Mouse (Mus musculus): ENCODE measurements at regions not wholly inside any gene's neighbourhood (a gene's known extent, or its start where the extent isn't known, plus 50 kb on each side); places are given as distances from the start of the nearest gene placed in this dataset.

- no peaks in the 10 kb centered on the region for H3K36me3 ChIP-seq (ENCODE audit: control insufficient read depth, insufficient read depth, low read length)
- H3K4me1 ChIP-seq (ENCODE audit: control insufficient read depth, insufficient read depth, low read length): peaks cover 14% of the 10 kb centered on the region
- no peak overlapping the region for H3K27ac ChIP-seq (ENCODE audit: low read length)
- no peak overlapping the region for H3K9ac ChIP-seq (ENCODE audit: low read depth, low read length)
- no peak overlapping the region for H3K4me2 ChIP-seq (ENCODE audit: low read length)
- H3K9me3 ChIP-seq (replicated peaks; ENCODE audit: control insufficient read depth, low read length, poor library complexity, severe bottlenecking): no peaks in the 10 kb centered on the region
- ATAC-seq: no peak
- H3K27me3 ChIP-seq (ENCODE audit: control insufficient read depth, insufficient read depth, low read depth, low read length): no peaks in the 10 kb centered on the region
- no peak overlapping the region for H3K4me3 ChIP-seq (ENCODE audit: low read depth, low read length)
- 91% methylated on average over 8 of the region's 8 CpGs for WGBS
Observed at GRCm38 (mm10) chr1:41887556-41887955, 808.0 kb upstream of the Pou3f3 start.

- no peaks in the 10 kb centered on the region for H3K27me3 ChIP-seq (ENCODE audit: control insufficient read depth, insufficient read depth, low read depth, low read length)
- H3K4me2 ChIP-seq (ENCODE audit: low read length): no peak overlapping the region
- no peaks in the 10 kb centered on the region for H3K9me3 ChIP-seq (replicated peaks; ENCODE audit: control insufficient read depth, low read length, poor library complexity, severe bottlenecking)
- no peaks in the 10 kb centered on the region for H3K36me3 ChIP-seq (ENCODE audit: control insufficient read depth, insufficient read depth, low read length)
- H3K4me1 ChIP-seq (ENCODE audit: control insufficient read depth, insufficient read depth, low read length): peaks cover 14% of the 10 kb centered on the region
- no peak overlapping the region for H3K4me3 ChIP-seq (ENCODE audit: low read depth, low read length)
- no peak overlapping the region for H3K27ac ChIP-seq (ENCODE audit: low read length)
- ATAC-seq: peak; percentile 33; the same call in 1 of the 2 replicates
- 21% methylated on average over 2 of the region's 2 CpGs for WGBS
- no peak overlapping the region for H3K9ac ChIP-seq (ENCODE audit: low read depth, low read length)
Observed at GRCm38 (mm10) chr1:41888213-41888612, 807.4 kb upstream of the Pou3f3 start.

GRCm38 (mm10) chr1:41888966-41889365 lies 806.6 kb upstream of the Pou3f3 start:
- no peak for ATAC-seq
- H3K4me3 ChIP-seq (ENCODE audit: low read depth, low read length): no peak overlapping the region
- no peak overlapping the region for H3K4me2 ChIP-seq (ENCODE audit: low read length)
- H3K27ac ChIP-seq (ENCODE audit: low read length): no peak overlapping the region
- no peaks in the 10 kb centered on the region for H3K36me3 ChIP-seq (ENCODE audit: control insufficient read depth, insufficient read depth, low read length)
- WGBS: 48% methylated on average over 5 of the region's 5 CpGs
- H3K27me3 ChIP-seq (ENCODE audit: control insufficient read depth, insufficient read depth, low read depth, low read length): no peaks in the 10 kb centered on the region
- H3K4me1 ChIP-seq (ENCODE audit: control insufficient read depth, insufficient read depth, low read length): peaks cover 14% of the 10 kb centered on the region
- H3K9me3 ChIP-seq (replicated peaks; ENCODE audit: control insufficient read depth, low read length, poor library complexity, severe bottlenecking): no peaks in the 10 kb centered on the region
- H3K9ac ChIP-seq (ENCODE audit: low read depth, low read length): no peak overlapping the region

GRCm38 (mm10) chr1:41889940-41890339 lies 805.6 kb upstream of the Pou3f3 start:
- Histone ChIP-seq H3K9ac (ENCODE audit: low read depth, low read length) (no peak overlapping the region), H3K27me3 (ENCODE audit: control insufficient read depth, insufficient read depth, low read depth, low read length) (no peaks in the 10 kb centered on the region), H3K4me3 (ENCODE audit: low read depth, low read length) (no peak overlapping the region), H3K4me2 (ENCODE audit: low read length) (no peak overlapping the region), H3K36me3 (ENCODE audit: control insufficient read depth, insufficient read depth, low read length) (no peaks in the 10 kb centered on the region), H3K4me1 (ENCODE audit: control insufficient read depth, insufficient read depth, low read length) (peaks cover 14% of the 10 kb centered on the region), H3K27ac (ENCODE audit: low read length) (no peak overlapping the region), H3K9me3 (replicated peaks; ENCODE audit: control insufficient read depth, low read length, poor library complexity, severe bottlenecking) (no peaks in the 10 kb centered on the region)
- ATAC-seq: no peak
- WGBS: 49% methylated on average over 6 of the region's 6 CpGs

GRCm38 (mm10) chr1:41890714-41891689 lies 804.6 kb upstream of the Pou3f3 start:
- H3K4me2 ChIP-seq (ENCODE audit: low read length): peak overlapping the region; percentile 50
- no peaks in the 10 kb centered on the region for H3K36me3 ChIP-seq (ENCODE audit: control insufficient read depth, insufficient read depth, low read length)
- H3K27me3 ChIP-seq (ENCODE audit: control insufficient read depth, insufficient read depth, low read depth, low read length): no peaks in the 10 kb centered on the region
- H3K9ac ChIP-seq (ENCODE audit: low read depth, low read length): peak overlapping the region; percentile 53; the same call in 1 of the 2 replicates
- no peak overlapping the region for H3K4me3 ChIP-seq (ENCODE audit: low read depth, low read length)
- peak overlapping the region; percentile 13; the same call in 1 of the 2 replicates for H3K27ac ChIP-seq (ENCODE audit: low read length)
- H3K4me1 ChIP-seq (ENCODE audit: control insufficient read depth, insufficient read depth, low read length): peaks cover 14% of the 10 kb centered on the region
- ATAC-seq: peak; percentile 49
- WGBS: 21% methylated on average over 20 of the region's 20 CpGs
- H3K9me3 ChIP-seq (replicated peaks; ENCODE audit: control insufficient read depth, low read length, poor library complexity, severe bottlenecking): no peaks in the 10 kb centered on the region

- H3K27ac ChIP-seq (ENCODE audit: low read length): peak overlapping the region; percentile 34; the same call in 1 of the 2 replicates
Observed at GRCm38 (mm10) chr1:41891730-41892129, 803.8 kb upstream of the Pou3f3 start.

GRCm38 (mm10) chr1:41892376-41892775 lies 803.2 kb upstream of the Pou3f3 start:
- Histone ChIP-seq H3K27me3 (ENCODE audit: control insufficient read depth, insufficient read depth, low read depth, low read length) (no peaks in the 10 kb centered on the region), H3K4me2 (ENCODE audit: low read length) (no peak overlapping the region), H3K36me3 (ENCODE audit: control insufficient read depth, insufficient read depth, low read length) (no peaks in the 10 kb centered on the region), H3K9me3 (replicated peaks; ENCODE audit: control insufficient read depth, low read length, poor library complexity, severe bottlenecking) (no peaks in the 10 kb centered on the region), H3K4me1 (ENCODE audit: control insufficient read depth, insufficient read depth, low read length) (peaks cover 14% of the 10 kb centered on the region), H3K4me3 (ENCODE audit: low read depth, low read length) (no peak overlapping the region), H3K9ac (ENCODE audit: low read depth, low read length) (no peak overlapping the region), H3K27ac (ENCODE audit: low read length) (no peak overlapping the region)
- no peak for ATAC-seq
- WGBS: 33% methylated on average over 2 of the region's 2 CpGs

More at GRCm38 (mm10) chr1:41891730-41892129, 803.8 kb upstream of the Pou3f3 start:
- Histone ChIP-seq H3K4me1 (ENCODE audit: control insufficient read depth, insufficient read depth, low read length) (peaks cover 14% of the 10 kb centered on the region), H3K9ac (ENCODE audit: low read depth, low read length) (peak overlapping the region; percentile 34; the same call in 1 of the 2 replicates), H3K36me3 (ENCODE audit: control insufficient read depth, insufficient read depth, low read length) (no peaks in the 10 kb centered on the region), H3K9me3 (replicated peaks; ENCODE audit: control insufficient read depth, low read length, poor library complexity, severe bottlenecking) (no peaks in the 10 kb centered on the region), H3K4me3 (ENCODE audit: low read depth, low read length) (no peak overlapping the region), H3K27me3 (ENCODE audit: control insufficient read depth, insufficient read depth, low read depth, low read length) (no peaks in the 10 kb centered on the region), H3K4me2 (ENCODE audit: low read length) (peak overlapping the region; percentile 15; the same call in 1 of the 2 replicates)
- WGBS: 31% methylated on average over 11 of the region's 11 CpGs
- peak; percentile 44; the same call in 1 of the 2 replicates for ATAC-seq

GRCm38 (mm10) chr1:41897768-41898330 lies 797.7 kb upstream of the Pou3f3 start:
- Histone ChIP-seq H3K4me3 (ENCODE audit: low read depth, low read length) (no peak overlapping the region), H3K9me3 (replicated peaks; ENCODE audit: control insufficient read depth, low read length, poor library complexity, severe bottlenecking) (no peaks in the 10 kb centered on the region), H3K4me2 (ENCODE audit: low read length) (peak overlapping the region; percentile 21; the same call in 1 of the 2 replicates), H3K27ac (ENCODE audit: low read length) (no peak overlapping the region), H3K36me3 (ENCODE audit: control insufficient read depth, insufficient read depth, low read length) (no peaks in the 10 kb centered on the region), H3K27me3 (ENCODE audit: control insufficient read depth, insufficient read depth, low read depth, low read length) (no peaks in the 10 kb centered on the region), H3K4me1 (ENCODE audit: control insufficient read depth, insufficient read depth, low read length) (no peaks in the 10 kb centered on the region), H3K9ac (ENCODE audit: low read depth, low read length) (no peak overlapping the region)
- 63% methylated on average over 4 of the region's 4 CpGs for WGBS
- peak; percentile 72 for ATAC-seq

- Histone ChIP-seq H3K4me2 (ENCODE audit: low read length) (no peak overlapping the region), H3K27ac (ENCODE audit: low read length) (no peak overlapping the region), H3K4me3 (ENCODE audit: low read depth, low read length) (no peak overlapping the region), H3K9ac (ENCODE audit: low read depth, low read length) (no peak overlapping the region), H3K9me3 (replicated peaks; ENCODE audit: control insufficient read depth, low read length, poor library complexity, severe bottlenecking) (no peaks in the 10 kb centered on the region), H3K4me1 (ENCODE audit: control insufficient read depth, insufficient read depth, low read length) (no peaks in the 10 kb centered on the region), H3K36me3 (ENCODE audit: control insufficient read depth, insufficient read depth, low read length) (no peaks in the 10 kb centered on the region), H3K27me3 (ENCODE audit: control insufficient read depth, insufficient read depth, low read depth, low read length) (no peaks in the 10 kb centered on the region)
- WGBS: 91% methylated on average over 6 of the region's 6 CpGs
- ATAC-seq: no peak
Observed at GRCm38 (mm10) chr1:41900370-41900769, 795.2 kb upstream of the Pou3f3 start.
